Mouse (Mus musculus): ENCODE results near the gene E2f2.

Gene E2f2

DNA sequence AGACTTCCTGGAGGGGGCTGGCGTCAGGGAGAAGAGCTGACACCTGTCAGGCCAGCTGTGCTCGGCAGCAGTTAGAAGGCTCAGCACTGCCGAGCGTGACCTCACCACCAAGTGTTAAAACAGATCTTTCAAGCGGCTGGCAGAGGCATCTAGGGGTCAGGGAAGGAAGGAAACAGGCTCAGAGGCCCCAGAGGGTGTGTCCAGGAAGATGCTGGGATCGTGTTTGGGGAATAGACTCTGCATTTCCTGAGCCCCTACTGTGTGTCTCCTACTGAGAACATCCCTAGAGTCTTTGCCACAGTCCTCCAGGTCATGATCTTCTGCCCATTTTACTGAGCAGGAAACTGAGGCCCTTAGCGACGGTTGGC is 5.0 kb downstream of the E2f2 start:
- DNase-seq = peak; percentile 39 to 52

- DNase-seq = peak; percentile 63 to 78
Measured at GRCm38 (mm10) chr4:136177612-136178474, 5.6 kb downstream of the E2f2 start.

DNA sequence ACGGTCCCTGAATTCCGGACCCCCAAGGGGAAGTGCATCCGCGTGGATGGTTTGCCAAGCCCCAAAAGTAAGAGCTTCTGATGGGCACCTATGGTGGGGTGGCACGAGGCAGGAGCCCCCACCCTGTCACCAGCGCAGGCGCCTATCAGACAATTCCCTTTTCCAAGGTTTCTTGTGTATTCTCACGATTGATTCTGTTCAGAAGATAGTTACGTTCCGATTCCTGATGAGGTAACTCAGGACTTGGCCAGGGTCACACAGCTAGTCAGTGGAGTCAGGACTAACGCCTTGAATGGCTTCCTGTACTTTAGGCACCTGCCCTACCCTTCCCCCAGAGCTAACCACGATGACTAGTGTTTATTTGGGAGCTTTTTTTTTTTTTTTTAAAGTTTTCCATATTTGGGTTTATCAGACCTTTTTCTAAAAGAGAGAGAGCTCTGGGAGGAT is 6.3 kb downstream of the E2f2 start:
- no peak for DNase-seq

- no peak for DNase-seq
Measured at GRCm38 (mm10) chr4:136179456-136179855, 7.3 kb downstream of the E2f2 start.

DNA sequence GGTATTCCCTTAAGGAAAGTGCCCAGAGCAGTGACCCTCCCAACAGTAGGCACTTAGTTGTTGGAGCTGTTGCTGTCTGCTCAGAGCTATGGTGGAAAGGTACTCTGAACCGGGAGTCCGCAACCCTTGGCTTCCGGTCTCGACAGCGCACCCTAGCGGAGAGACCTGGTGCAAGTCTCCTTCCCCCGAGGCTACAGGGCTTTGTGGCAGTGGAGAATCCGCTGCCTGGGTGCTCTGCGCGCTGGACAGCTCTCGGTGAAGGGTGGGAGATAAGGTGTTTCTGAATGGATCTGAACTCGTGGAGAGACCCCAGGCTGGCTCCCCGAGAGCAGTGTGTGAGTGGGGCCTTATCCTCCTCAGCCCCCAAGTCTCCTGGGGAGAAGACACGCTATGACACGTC is 7.8 kb downstream of the E2f2 start:
- DNase-seq = peak; percentile 83 to 94

- DNase-seq = peak; percentile 90 to 92
Measured at GRCm38 (mm10) chr4:136180408-136181330, 8.5 kb downstream of the E2f2 start.

GRCm38 (mm10) chr4:136181367-136181766 is 9.2 kb downstream of the E2f2 start:
- no peak for DNase-seq

DNA sequence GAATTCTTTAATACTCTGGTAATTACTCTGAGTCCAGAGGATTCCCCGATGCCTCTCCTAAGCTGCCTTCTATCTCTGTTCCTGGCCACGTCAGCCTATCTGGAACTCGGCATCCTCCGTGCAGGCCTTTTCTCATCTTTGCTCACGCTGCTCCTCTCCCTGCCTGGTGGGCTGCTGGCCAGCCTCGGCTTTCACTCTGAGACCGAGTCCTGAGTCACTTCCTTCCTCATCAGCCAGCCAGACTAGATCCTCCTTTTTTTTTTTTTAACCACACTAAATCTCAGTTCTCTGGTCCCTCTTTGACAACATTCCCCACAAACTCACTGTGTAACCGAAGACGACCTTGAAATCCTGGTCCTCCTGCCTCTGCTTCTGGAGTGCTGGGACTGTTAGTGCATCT is 13.2 kb downstream of the E2f2 start:
- peak; percentile 64 to 75 for DNase-seq

- DNase-seq = no peak
Measured at GRCm38 (mm10) chr4:136186315-136186714, 14.1 kb downstream of the E2f2 start.

DNA sequence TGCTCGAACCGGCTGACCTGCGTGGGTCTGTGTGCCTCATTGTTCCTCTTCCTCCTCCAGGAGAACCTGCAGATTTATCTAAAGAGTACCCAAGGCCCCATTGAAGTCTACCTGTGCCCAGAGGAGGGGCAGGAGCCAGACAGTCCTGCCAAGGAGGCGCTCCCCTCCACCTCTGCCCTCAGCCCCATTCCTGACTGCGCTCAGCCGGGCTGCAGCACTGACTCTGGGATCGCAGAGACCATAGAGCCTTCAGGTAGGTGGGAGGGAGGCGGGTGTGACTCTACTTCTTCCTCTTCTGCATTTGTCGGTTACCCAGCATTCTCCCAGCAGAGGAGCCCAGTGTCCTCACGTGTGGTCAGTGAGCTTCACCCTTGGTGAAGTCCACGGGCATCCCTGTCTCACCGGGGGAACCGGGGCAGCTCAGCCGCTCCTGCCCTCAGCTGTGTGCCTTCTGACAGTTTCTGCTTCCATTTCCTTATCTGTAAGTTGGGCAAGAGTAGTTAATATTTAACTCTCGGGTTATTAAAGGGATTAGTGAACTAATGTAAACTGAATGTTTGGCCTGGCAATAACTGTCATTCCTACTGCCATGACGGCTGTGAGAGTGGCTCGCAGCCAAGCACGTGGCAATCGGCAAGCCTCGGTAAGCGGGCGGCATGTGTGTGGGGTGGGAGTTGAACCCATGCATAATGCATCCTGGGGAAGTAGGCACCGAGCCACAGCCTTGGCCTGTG is 14.7 kb downstream of the E2f2 start:
- peak; percentile 59 to 72 for DNase-seq

GRCm38 (mm10) chr4:136188973-136189737 is 17.0 kb downstream of the E2f2 start:
- no peak for DNase-seq

DNA sequence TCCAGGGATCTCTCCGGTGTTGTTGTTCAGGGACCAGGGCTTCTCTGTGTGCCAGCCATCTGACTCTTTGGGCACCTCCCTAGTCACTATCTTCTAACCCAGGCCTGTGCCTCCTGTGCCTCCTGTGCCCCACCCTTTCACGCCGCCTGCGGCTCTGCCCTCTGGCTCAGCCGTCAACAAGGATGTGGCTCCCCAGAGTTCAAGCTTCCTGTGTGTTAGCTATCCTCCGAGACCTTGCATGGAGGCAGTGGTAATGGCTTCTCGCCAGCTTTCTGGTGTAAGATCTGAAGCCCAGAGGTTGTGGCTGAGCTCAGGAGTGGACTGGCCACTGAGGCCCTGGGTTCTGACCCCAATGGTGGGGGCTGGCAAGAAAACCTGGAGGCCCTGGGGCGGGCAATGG is 17.7 kb downstream of the E2f2 start:
- DNase-seq = peak; percentile 30 to 35

GRCm38 (mm10) chr4:136193571-136193970 is 21.4 kb downstream of the E2f2 start:
- DNase-seq = no peak

- no peak for DNase-seq
Measured at GRCm38 (mm10) chr4:136195029-136195428, 22.8 kb downstream of the E2f2 start.

- DNase-seq = no peak
Measured at GRCm38 (mm10) chr4:136195629-136196028, 23.4 kb downstream of the E2f2 start.

DNA sequence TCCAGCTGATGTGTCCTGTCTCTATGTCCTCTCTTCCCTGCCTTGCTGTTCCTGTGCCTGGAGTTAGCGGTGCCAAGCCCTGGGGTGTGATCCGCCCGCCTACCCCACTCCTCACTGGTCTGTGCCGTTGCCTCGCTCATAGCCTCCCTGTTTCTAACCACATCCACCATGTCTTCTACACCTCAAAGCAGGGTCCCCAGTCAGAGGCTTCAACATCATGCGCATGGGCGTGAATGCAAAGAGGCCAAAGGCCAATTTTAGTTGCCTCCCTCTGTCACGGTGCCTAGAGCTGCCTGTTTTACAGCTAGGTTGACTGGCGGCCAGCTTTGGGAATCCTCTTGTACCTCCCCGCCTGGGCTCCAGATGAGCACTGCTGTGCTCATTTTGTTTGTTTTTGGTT is 24.0 kb downstream of the E2f2 start:
- DNase-seq = no peak

DNA sequence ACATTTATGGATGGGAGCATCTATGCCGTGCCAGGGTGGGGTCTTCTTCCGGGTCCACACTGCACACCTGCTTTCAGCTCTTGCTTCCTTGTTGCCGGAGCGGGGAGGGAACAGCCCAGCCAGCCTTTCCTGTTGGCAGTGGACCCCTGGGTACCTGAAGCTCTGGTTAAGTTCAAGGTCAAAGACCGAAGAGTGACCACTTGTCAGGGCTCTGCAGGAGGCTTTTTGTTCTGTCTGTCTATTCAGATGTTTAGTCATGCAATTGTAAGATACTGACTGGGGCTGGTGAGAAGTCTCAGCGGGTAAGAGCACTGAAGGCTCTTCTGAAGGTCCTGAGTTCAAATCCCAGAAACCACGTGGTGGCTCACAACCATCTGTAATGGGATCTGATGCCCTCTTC is 26.7 kb downstream of the E2f2 start:
- DNase-seq = no peak

DNA sequence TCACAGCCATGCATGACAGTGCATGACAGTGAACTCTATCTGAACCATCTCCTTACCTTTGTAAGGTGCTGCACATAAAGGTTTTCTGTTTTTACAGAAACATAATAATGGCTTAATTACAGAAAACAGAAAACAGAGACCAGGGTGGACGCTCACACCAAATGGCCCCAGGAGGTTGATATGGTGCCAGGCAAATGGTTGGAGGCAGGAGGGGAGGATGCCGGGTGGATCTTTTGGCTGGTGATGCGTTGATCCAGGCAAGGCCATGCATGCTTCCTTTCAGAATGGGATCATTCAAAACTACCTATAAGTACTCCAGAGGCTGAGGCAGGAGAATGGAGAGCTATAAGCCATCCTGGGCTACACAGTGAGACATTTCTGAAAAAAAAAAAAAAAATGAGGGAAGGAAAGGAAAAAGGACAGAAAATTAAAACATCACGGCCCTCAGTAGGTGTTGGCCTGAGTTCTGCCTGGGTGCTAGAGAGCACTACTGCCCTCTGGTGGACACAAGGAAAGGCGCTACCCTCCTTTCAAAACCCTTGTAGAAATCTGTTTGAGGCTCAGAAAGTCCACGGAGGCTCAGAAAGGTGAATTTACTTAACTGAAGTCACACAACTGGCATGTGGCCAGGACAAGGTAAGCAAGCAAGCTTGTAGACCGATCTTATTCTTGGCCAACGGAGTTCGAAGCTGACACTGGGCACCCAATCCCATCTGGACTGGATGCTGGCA is 27.5 kb downstream of the E2f2 start:
- DNase-seq = peak; percentile 58 to 62

DNA sequence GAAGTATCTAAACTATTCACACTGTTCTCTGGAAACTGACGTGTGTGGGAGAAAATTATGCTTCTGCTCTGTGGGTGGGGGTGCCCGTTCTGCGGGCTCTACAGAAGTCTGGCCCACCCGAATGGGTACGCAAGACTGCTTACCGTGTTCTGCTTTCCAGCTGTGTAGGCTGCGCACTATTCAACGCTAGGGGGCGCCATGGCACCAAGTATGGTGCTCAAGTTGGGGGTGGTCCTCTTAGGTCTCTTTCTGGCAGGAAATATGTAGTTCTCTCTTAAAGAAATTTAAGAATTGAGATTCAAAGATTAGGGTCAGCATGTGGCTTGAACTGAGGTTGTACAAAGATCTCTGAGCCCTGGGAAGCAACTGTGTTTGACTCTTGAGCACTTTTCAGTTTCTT is 30.3 kb downstream of the E2f2 start:
- DNase-seq = peak; percentile 65 to 88

DNA sequence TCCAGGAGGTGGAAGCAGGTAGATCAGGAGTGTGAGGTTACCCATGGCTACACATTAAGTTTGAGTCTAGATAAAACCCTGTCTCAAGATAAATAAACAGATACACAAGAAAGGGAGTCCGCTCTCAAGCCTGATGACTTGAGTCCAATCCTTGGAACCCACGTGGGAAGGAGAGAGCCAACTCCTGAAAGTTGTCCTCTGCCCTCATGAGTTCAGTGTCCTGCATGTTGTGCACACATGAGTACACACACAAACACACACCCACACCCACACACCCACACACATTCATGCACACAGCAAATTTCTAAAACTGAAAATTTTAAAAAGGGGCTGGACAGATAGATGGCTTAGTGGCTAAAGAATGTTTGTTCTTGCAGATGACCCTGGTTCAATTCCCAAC is 32.6 kb downstream of the E2f2 start:
- DNase-seq = peak; percentile 48 to 58
